Mouse (Mus musculus) liver, embryonic 14.5 days (tissue): ENCODE results near the gene Olfr808. TPM values are rescaled to one million over a fixed set of nuclear protein-coding genes. Genes with fewer than 3 reads are reported as not detected.

Experiments used
- ATAC-seq: fragments of 200-750 bp; cut with Nextera tagmentation; 2 replicates; pipeline ENCODE4 v1.8.0; 2017; ENCODE audit warnings: moderate number of reproducible peaks, mild to moderate bottlenecking, moderate library complexity; ENCODE audit not compliant: insufficient read depth
- DNase-seq, 3 experiments: peaks; one replicate each; pipeline ENCODE4 v3.0.0-alpha.2; 2012 to 2013; ENCODE audit warnings: low read depth in 3 of 3, low spot score in 3 of 3
- H3K27ac ChIP-seq: fragments of 300-500 bp; sonication (generic); 2 replicates; pipeline ENCODE4 v1.5.1; 2014; ENCODE audit warnings: moderate library complexity, mild to moderate bottlenecking, control low read depth, inconsistent platforms
- H3K27me3 ChIP-seq: fragments of 300-500 bp; sonication (generic); 2 replicates; pipeline ENCODE4 v1.6.1; 2014; ENCODE audit warnings: mild to moderate bottlenecking, low read length, moderate library complexity; ENCODE audit not compliant: control insufficient read depth, insufficient read depth
- H3K36me3 ChIP-seq: fragments of 300-500 bp; sonication (generic); replicated peaks from 2 replicates; pipeline ENCODE4 v1.6.1; 2014; ENCODE audit warnings: low read depth; ENCODE audit not compliant: control insufficient read depth, insufficient read depth
- H3K4me1 ChIP-seq, 2 experiments: fragments of 200-500 bp in 1 of 2; fragments of 300-500 bp in 1 of 2; sonication (generic) in 1 of 2; replicated peaks; 2 replicates each; pipeline ENCODE4 v1.6.1; 2012 to 2014; ENCODE audit warnings: antibody characterized with exemption in 1 of 2, inconsistent platforms in 1 of 2, low read length in 1 of 2; ENCODE audit not compliant: control insufficient read depth in 2 of 2, insufficient read depth in 2 of 2
- H3K4me2 ChIP-seq: fragments of 300-500 bp; sonication (generic); 2 replicates; pipeline ENCODE4 v1.6.1; 2014; ENCODE audit warnings: low read depth, mild to moderate bottlenecking, control low read depth, moderate library complexity
- H3K4me3 ChIP-seq, 2 experiments: fragments of 200-500 bp in 1 of 2; fragments of 300-500 bp in 1 of 2; sonication (generic) in 1 of 2; 2 replicates each; pipeline ENCODE4 v1.5.1; 2012 to 2014; ENCODE audit warnings: low read depth in 2 of 2, low read length in 2 of 2, mild to moderate bottlenecking in 2 of 2, control low read depth in 1 of 2, inconsistent platforms in 1 of 2, moderate library complexity in 1 of 2; ENCODE audit not compliant: insufficient read depth in 1 of 2
- H3K9ac ChIP-seq: fragments of 300-500 bp; sonication (generic); replicated peaks from 2 replicates; pipeline ENCODE4 v1.6.1; 2014; ENCODE audit warnings: mild to moderate bottlenecking, control low read depth, moderate library complexity
- H3K9me3 ChIP-seq: fragments of 300-500 bp; sonication (generic); 2 replicates; pipeline ENCODE4 v1.6.1; 2016; ENCODE audit warnings: low read length, mixed read lengths; ENCODE audit not compliant: control insufficient read depth
- CTCF ChIP-seq: IDR thresholded peaks from 2 replicates; pipeline ENCODE4 v1.5.1; 2016; ENCODE audit warnings: antibody characterized with exemption, low read depth, control low read depth
- EP300 ChIP-seq: IDR thresholded peaks from 2 replicates; pipeline ENCODE4 v1.6.1; 2016; ENCODE audit warnings: antibody characterized with exemption, low read depth
- WGBS: fragments of 180-500 bp; shearing (Covaris S2); extraction: QIAGEN DNeasy Blood & Tissue Kit; methylation state at CpG from one replicate; pipeline ENCODE4 v1.1.7; 2014; ENCODE audit not compliant: insufficient replicate concordance; 5-methylcytosine and 5-hydroxymethylcytosine counted together
- polyA plus RNA-seq, 2 experiments: library from polyadenylated mRNA; depleted of rRNA in 1 of 2; stranded (reverse) in 1 of 2; unstranded in 1 of 2; fragments of >200 nt; fragmentation: Nextera tagmentation in 1 of 2; extraction: Ambion mirVana in 1 of 2; gene quantifications; 2 replicates each; pipeline versions ENCODE4 v1.2.1 to v1.2.3; 2012 to 2014

Olfr808 gene
- polyA plus RNA-seq (2012; rRNA removed) (not detected in 2 replicates), polyA plus RNA-seq (2014; fragmentation: Nextera tagmentation; extraction: Ambion mirVana) (not detected in 2 replicates)

GRCm38 (mm10) chr10:129765182-129765581 lies at the start of gene Olfr808:
Gene Olfr808, plus strand, starts transcription at chr10:129765482.
- no peaks in the 10 kb centered on the region for H3K9me3 ChIP-seq
- H3K27ac ChIP-seq = no peak within 1 kb of the TSS
- H3K4me2 ChIP-seq = no peak within 1 kb of the TSS
- H3K36me3 ChIP-seq = no peaks in the 10 kb centered on the region
- no peak within 1 kb of the TSS for H3K4me3 ChIP-seq
- no peak within 1 kb of the TSS for H3K9ac ChIP-seq
- TF ChIP-seq CTCF (no peak), EP300 (no peak)
- no peak for ATAC-seq
- DNase-seq = no peak
- 57% methylated on average over 1 of the region's 1 CpGs for WGBS
- no peaks in the 10 kb centered on the region for H3K27me3 ChIP-seq
- H3K4me1 ChIP-seq = no peaks in the 10 kb centered on the region

- Histone ChIP-seq H3K4me3 (no peak within 1 kb of the TSS), H3K36me3 (no peaks in the 10 kb centered on the region), H3K4me1 (no peaks in the 10 kb centered on the region), H3K9me3 (no peaks in the 10 kb centered on the region), H3K27me3 (no peaks in the 10 kb centered on the region), H3K9ac (no peak within 1 kb of the TSS), H3K4me2 (no peak within 1 kb of the TSS), H3K27ac (no peak within 1 kb of the TSS)
- 82% methylated on average over 2 of the region's 2 CpGs for WGBS
- DNase-seq (no peak), ATAC-seq (no peak)
- no peak for TF ChIP-seq EP300
- TF ChIP-seq CTCF = no peak
Measured at GRCm38 (mm10) chr10:129729275-129729674, 36.0 kb upstream of the Olfr808 start, which contains the start of gene Olfr805. Gene Olfr805, minus strand, starts transcription at chr10:129729375.

- Histone ChIP-seq H3K27ac (no peak within 1 kb of the TSS), H3K9me3 (no peaks in the 10 kb centered on the region), H3K36me3 (no peaks in the 10 kb centered on the region), H3K27me3 (no peaks in the 10 kb centered on the region), H3K4me2 (no peak within 1 kb of the TSS), H3K4me3 (no peak within 1 kb of the TSS), H3K4me1 (no peaks in the 10 kb centered on the region), H3K9ac (no peak within 1 kb of the TSS)
- TF ChIP-seq EP300 = no peak
- TF ChIP-seq CTCF = no peak
- ATAC-seq = no peak
- DNase-seq = no peak
Measured at GRCm38 (mm10) chr10:129741821-129742220, 23.5 kb upstream of the Olfr808 start, which contains the start of gene Olfr806. Gene Olfr806, minus strand, starts transcription at chr10:129741921.

GRCm38 (mm10) chr10:129757693-129758092 lies 7.6 kb upstream of the Olfr808 start, which contains the start of gene Olfr807:
Gene Olfr807, minus strand, starts transcription at chr10:129757793.
- H3K4me2 ChIP-seq = no peak within 1 kb of the TSS
- no peak for ATAC-seq
- no peak for DNase-seq
- no peak within 1 kb of the TSS for H3K4me3 ChIP-seq
- no peaks in the 10 kb centered on the region for H3K36me3 ChIP-seq
- H3K9me3 ChIP-seq = no peaks in the 10 kb centered on the region
- H3K27me3 ChIP-seq = no peaks in the 10 kb centered on the region
- TF ChIP-seq EP300 (no peak), CTCF (no peak)
- no peaks in the 10 kb centered on the region for H3K4me1 ChIP-seq
- WGBS = 58% methylated on average over 1 of the region's 1 CpGs
- H3K9ac ChIP-seq = no peak within 1 kb of the TSS
- no peak within 1 kb of the TSS for H3K27ac ChIP-seq

GRCm38 (mm10) chr10:129774338-129774737 lies 9.1 kb downstream of the Olfr808 start, which contains the start of gene Olfr809:
Gene Olfr809, plus strand, starts transcription at chr10:129774638.
- H3K4me2 ChIP-seq = no peak within 1 kb of the TSS
- H3K36me3 ChIP-seq = no peaks in the 10 kb centered on the region
- TF ChIP-seq CTCF (no peak), EP300 (no peak)
- H3K9ac ChIP-seq = no peak within 1 kb of the TSS
- H3K27ac ChIP-seq = no peak within 1 kb of the TSS
- no peaks in the 10 kb centered on the region for H3K27me3 ChIP-seq
- no peaks in the 10 kb centered on the region for H3K4me1 ChIP-seq
- H3K9me3 ChIP-seq = no peaks in the 10 kb centered on the region
- H3K4me3 ChIP-seq = no peak within 1 kb of the TSS
- no peak for DNase-seq
- ATAC-seq = no peak
